Mouse (Mus musculus): ENCODE results near the gene Glrx5.
A peak's percentile ranks its signal among the peaks of the same experiment; 100 is the strongest.

Gene Glrx5

GRCm38 (mm10) chr12:105032147-105032831 is at the start of gene Glrx5:
Gene Glrx5, plus strand, starts transcription at chr12:105032688.
- peak; percentile 93 for DNase-seq

DNA sequence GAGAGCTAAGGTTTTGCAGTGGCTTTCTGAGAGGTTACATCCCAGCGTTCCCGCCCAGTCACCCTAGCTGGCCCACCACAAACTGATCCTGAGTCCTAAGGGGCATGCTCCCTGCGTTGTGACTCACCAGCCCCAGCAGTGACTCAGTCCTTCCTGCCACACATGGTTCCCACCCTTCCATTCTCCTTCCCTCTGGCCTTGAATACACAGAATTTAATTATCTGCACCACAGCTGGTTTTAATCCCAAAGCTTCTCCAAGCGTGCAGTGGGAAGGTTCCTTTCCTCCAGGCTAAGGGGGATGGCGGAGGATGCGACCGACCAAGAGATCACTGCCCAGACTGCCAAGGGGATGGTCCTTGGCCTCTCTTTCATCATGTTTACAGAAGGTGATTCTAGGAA is 49.0 kb upstream of the Glrx5 start:
- no peak for DNase-seq

DNA sequence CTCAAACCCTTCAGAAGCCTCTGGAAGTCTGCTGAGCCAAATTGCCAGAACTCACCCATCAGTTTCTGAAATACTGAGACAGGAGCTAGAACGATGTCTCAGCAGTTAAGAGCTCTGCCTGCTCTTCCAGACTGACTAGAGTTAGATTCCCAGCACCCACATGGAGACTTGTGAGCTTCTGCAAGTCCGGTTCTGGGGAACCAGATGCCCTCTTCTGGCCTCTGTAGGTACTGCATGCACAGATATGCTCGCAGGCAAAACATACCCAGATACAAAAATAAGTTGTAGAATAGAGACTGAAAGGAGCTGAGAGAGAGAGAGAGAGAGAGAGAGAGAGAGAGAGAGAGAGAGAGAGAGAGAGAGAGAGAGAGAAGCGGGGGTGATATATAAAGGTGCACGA is 47.4 kb upstream of the Glrx5 start:
- DNase-seq = no peak

GRCm38 (mm10) chr12:104986001-104986400 is 46.5 kb upstream of the Glrx5 start:
- no peak for DNase-seq

GRCm38 (mm10) chr12:104986781-104987180 is 45.7 kb upstream of the Glrx5 start:
- DNase-seq = no peak

GRCm38 (mm10) chr12:104987936-104988335 is 44.6 kb upstream of the Glrx5 start:
- no peak for DNase-seq

- DNase-seq = no peak
Observed at GRCm38 (mm10) chr12:104990741-104991454, 41.6 kb upstream of the Glrx5 start.

DNA sequence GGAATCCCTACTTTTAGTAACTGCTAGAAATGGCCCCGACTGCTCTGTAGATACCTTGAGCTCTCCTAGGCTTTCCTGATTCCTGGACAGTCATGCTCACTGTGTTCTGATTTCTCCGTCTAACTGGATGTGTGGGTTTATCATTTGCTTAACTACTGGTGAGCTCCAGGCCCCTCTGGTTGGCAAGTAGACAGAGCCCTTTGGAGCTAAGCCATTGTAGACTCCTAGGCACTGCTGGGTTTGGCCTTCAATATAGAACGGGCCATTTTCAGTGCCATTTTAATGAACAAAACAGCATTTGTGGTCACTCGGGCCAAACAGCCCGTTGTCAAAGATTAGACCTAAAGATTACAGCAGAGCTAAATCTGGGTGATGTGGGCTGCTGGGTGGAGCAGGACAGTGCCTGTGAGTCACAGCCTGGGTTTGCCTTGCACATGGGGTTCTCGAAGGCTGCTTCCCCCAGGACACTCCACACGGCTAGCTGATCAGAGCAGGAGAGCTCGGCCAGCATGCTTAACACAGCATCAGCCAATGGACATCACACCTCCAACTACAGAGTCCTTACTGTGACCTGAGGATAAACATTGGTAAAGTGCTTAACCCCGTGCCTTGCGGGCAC is 40.3 kb upstream of the Glrx5 start:
- no peak for DNase-seq

- DNase-seq = no peak
Observed at GRCm38 (mm10) chr12:104992838-104993237, 39.6 kb upstream of the Glrx5 start.

DNA sequence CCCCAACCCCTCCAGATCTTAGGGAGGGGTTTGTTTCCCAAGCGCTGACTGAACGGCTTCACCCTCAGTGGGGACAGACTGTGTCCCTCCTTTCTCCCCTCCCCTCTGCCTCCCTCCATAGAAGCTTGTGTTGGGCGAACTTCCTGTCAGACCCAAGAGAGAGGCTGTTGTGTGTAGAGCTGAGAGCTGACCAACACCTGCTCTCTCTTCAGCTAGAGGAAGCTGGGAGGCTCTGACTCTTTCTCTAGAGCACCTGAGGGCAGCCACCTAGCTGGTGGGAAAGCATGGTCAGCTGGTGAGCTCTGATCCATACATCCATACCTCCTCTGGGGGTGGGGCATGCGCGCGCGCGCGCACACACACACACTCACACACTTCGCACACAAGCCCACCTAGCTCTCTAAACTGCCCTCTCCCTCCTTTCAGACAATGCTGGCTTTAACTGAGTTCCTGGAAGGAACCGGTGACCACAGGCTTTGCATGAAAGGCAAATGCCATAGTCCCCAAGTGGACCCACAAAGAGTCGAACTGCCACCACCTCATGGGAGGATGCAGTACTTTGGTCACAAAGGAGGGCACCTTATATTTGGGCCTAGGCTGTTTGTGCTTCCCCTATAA is 37.1 kb upstream of the Glrx5 start:
- DNase-seq = no peak

DNA sequence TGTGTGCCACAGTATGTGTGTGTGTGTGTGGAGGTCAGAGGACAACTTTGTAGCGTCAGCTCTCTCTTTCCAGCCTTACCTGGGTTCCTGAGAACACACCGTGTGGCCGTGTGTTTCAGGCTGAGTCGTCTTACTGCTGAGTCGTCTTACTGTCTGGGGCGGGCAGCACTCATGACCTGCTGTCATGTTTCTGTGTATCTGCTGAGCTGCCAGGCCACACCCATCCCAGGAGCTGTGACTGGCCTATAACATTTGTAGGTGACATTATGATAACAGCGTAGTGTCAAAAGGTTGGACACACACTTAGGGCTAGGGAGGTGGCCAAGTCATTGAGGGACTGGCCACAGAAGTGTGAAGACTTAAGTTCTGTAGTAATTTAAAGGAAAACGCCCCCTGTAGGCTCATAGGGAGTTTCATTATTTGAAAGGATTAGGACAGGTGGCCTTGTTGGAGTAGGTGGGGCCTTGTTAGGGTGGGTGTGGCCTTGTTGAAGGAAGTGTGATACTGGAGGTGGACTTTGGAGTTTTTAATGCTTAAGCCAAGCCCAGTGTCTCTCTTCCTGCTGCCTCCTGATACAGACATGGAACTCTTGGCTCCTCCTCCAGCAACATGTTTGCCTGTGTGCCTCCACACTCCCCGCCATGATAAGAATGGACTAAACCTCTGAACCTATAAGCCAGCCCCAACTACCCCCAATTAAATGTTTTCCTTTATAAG is 36.3 kb upstream of the Glrx5 start:
- DNase-seq = no peak

- no peak for DNase-seq
Observed at GRCm38 (mm10) chr12:104997159-104997558, 35.3 kb upstream of the Glrx5 start.

GRCm38 (mm10) chr12:104997641-104998293 is 34.7 kb upstream of the Glrx5 start:
- no peak for DNase-seq

DNA sequence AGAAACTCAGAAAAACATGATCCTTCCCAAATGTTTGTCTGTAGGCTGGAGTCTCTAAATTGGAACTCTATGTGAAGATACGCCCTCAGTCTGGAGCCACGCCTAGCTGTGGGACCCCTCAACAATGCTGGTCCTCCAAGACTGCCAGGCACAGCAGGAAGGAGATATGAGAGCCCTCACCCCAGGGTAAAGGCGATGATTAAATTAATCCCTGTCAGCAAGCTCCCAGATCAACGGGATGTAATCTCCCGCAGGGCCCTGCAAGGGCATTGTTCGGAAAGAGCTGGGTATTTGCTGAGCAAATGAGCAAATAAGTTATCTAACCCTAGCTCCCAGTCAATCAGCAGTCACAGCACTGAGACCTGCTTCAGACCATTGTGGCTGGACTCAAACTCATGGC is 33.9 kb upstream of the Glrx5 start:
- DNase-seq = no peak

DNA sequence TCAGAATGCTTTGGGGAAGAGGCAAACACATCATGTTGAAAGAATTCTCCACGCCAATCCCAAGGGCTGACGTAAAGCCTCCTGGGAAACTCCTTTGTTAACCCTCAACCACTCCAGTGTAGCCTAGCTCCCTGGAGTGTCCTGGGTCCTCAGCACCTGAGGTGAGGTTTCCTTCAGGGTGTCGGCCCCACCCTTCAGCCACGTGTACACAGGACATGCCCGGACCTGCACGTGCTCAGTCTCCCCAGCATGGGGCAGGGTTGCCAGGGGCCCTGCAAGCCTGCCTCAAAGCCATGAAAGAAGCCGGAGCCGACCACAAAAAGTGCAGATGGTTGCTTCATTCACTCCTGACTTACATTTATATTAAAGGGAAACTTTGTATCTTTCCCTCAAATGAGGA is 33.3 kb upstream of the Glrx5 start:
- no peak for DNase-seq

- no peak for DNase-seq
Observed at GRCm38 (mm10) chr12:105000487-105001283, 31.8 kb upstream of the Glrx5 start.

- DNase-seq = no peak
Observed at GRCm38 (mm10) chr12:105001317-105001716, 31.2 kb upstream of the Glrx5 start.

DNA sequence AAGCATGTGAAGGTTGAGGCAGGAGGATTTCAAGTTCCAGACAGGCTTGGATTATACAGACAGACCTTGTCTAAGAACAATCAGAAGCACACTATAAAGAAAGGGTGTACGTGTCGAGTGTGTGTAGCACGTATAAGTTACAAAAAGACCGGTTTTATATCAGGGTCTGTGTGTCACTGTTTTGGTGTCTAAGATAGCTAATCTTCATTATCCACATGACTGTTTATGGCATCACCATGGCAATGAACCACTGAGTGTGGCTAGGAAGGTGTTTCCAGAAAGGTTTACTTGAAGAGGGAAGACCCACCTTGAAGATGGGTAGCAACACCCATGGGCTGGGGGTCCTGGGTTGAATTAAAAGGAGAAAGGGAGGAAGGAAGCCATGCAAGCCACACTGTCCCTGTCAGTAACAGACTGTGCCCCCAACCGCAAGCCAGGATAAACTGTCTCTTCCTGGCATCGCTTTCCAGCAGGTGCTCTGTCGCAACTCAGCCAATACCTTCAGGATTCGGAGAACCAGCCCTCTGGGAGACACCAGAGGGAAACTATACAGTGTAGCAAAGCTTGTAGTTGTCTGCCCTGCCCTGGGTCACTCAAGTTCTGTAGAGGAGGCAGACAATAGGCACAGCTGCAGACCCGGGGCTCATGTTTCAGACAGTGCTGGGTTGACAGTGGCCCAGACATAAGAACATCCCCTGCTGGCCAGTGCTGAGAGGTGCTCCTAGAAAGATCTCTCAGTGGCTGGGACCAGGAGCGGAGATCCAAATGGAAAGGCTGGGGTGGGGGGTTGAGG is 30.0 kb upstream of the Glrx5 start:
- no peak for DNase-seq

DNA sequence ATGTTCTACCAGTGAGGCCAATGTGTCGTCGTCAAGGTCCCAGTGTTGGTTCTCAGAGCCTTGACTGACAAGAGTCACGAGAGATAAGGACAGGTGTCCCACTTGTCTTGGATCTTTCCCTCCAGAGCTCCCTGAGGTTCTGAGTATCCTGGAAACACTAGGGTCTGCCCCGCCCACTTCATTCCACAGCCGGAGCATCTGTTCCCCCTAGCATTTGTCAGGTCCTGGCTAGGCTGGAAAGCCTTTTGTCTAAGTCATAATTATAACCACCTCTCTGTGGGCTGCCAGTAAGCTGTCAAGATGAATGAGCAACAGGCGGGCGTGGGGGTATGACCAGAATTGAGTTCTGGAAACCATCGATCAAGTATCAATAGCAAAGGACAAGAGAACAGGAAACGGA is 29.3 kb upstream of the Glrx5 start:
- no peak for DNase-seq

GRCm38 (mm10) chr12:105003715-105004114 is 28.8 kb upstream of the Glrx5 start:
- no peak for DNase-seq

All from right cerebral cortex, postnatal 4 days (tissue).